Mouse (Mus musculus) left cerebral cortex, postnatal 14 days (tissue): Measurements from ENCODE around the gene Zdhhc22. TPM values are rescaled to one million over a fixed set of nuclear protein-coding genes. Genes with fewer than 3 reads are reported as not detected.
A peak's percentile ranks its signal among the peaks of the same experiment; 100 is the strongest.

Source experiments
- DNase-seq, 2 experiments: peaks; one replicate each; pipeline ENCODE4 v3.0.0; 2021 to 2022; ENCODE audit warnings: low spot score in 2 of 2, mixed read lengths in 1 of 2
- intact Hi-C: fragments of 180-260 bp; cut with DNase I; formaldehyde crosslinking; loops from one replicate; pipeline ENCODE4 v1.15.1; 2025
- long read RNA-seq, 2 experiments: library from polyadenylated mRNA; stranded (forward); transcript quantifications; one replicate each; pipeline ENCODE4 v2.0.0; 2021
- total RNA-seq, 2 experiments: library from RNA; stranded (reverse); gene quantifications; 2 replicates each; pipeline ENCODE4 v1.2.3; 2021

Zdhhc22 gene
- total RNA-seq, result 10 to 100 TPM; 46.0 to 56.9 TPM
- long read RNA-seq, experiment 1, transcript Zdhhc22-202 (3 exons, 3,462 nt), result major isoform, 7 of 22 reads
- long read RNA-seq, experiment 1, partial matches to known transcripts, result 1 of 22 reads
- long read RNA-seq, experiment 1, other reads (novel, unspliced or antisense), result 12 of 22 reads
- long read RNA-seq, experiment 2, transcript Zdhhc22-202 (3 exons, 3,462 nt), result major isoform, 7 of 14 reads
- long read RNA-seq, experiment 2, partial matches to known transcripts, result 1 of 14 reads
- long read RNA-seq, experiment 2, other reads (novel, unspliced or antisense), result 6 of 14 reads

DNA sequence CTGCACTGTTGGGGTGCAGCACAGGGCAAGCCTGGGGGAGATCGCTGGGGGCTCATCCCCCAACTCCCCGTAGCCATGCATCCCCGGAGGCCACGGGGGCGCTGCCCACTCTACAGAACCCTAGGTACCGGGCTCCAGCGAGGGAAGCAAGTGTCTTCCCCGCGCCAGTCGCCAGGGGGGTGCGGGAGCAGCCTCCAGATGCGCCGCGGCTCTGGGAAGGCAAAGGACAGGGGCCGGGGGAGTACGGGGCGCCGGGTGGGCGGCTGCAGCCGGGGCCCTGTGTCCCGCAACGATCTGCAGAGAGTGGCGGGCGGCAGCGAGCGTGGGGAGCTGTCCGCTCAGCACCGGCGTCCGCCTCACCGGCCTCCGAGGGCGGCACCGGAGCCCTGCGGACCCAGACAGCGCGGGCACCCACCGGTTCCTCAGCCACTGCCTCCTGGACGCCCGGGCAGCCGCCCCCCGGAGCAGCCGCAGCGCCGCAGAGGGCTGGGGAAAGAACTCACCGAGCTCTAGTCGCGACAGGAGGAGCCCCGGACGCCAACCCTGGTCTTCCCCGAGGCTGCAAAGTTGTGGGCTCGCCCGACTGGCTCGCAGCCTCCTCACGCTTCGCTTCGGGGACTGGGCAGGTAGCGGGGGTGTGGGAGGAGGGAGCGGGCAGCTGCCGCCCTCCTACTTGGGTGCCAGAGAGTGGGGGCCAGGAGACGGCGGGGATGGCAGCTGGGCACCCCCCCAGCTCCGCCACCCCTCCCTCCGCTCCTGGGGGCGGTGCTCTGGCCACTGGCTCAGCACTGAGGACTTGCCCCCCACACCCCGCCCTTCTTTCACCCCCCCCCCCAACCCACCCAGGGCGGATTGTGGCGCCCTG is at the start of gene Zdhhc22:
Zdhhc22 (minus strand) TSS at position 541 of the 865 bp plus-strand sequence.
- DNase-seq, result peak in 1 of 2 experiments; percentile 52
- intact Hi-C loops, result no loop called here

DNA sequence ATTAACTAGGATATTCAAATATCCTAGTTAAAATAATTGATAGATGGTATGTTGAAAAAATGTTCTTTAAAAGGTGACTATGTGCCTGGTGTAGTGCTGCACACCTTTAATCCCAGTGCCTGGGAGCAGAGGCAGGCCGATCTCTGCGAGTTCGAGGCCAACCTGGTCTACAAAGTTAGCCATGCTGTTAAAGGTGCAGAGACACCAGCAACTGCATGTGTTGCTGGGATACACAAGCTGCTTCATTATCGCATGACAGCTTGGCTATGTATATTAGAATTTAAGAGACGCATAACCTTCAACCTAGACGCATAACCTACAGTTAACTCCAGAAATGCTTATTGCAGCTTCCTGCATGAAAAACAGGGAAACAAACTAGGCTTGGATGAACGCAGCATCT is 46.4 kb upstream of the Zdhhc22 start:
- DNase-seq, result no peak
- intact Hi-C loops, result no loop called here

DNA sequence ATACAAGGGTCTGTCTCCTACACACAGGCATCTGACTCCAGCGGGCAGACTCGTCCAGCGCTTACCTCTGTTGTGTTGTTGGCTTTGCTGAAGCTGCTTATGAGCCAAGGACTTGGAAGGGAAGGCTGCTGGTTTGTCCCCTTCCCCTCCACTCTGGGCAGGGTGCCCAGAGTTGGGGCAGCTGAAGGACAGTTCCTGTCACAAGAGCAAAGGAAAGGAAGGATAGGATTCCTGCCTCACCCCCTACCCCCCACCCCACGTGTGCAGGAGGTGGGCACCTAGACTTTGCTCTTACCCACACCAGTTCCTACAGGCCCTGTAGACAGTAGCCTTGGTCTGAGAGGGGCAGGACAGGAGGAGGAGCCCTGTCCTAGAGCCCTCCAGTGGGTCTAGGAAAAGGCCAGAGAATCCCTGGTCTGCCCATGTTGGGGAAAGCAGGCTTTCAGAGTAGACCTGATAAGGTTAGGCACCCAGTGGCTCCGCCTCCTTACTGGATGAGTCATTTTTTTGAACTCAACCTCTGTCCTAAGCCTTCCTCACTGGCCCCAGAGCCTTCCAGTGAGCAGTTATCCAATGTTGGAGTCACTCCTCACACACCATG is 41.0 kb upstream of the Zdhhc22 start:
- no peak for DNase-seq
- intact Hi-C loops, result no loop called here

DNA sequence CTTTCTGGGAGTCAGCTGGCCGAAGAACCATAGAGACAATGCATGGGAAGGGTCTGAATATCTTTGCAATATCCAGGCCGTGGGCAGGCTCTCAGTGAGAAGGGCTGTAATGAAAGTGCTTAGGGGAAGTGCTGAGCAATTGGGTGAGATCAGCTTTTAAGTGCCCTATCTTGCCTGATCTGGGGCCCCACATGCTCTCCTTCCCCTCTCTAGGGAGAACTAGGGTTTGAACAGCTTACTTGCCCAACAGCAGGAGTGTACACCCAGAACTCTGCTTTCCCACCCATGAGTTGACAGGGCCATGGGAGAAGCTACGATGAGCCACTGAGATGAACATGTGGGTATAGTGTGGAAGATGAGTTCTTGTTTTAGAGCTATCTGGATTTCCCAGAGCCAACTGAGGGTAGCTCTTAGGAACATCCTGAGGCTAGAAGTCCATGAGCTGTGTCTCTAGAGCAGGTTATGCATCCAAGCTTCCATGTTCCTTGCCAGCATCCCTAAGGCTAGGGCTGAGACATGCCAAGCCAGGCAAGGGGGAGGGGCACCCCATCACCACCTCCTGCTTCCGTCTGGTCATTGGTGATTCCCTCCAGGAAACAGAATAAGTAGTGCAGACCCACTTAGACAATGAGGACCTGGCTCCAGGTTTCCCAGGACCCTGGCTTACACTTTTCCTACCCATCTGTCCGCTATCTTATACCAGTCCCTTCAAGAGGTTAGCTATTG is 39.2 kb upstream of the Zdhhc22 start:
- DNase-seq, result no peak
- intact Hi-C loops, result no loop called here

DNA sequence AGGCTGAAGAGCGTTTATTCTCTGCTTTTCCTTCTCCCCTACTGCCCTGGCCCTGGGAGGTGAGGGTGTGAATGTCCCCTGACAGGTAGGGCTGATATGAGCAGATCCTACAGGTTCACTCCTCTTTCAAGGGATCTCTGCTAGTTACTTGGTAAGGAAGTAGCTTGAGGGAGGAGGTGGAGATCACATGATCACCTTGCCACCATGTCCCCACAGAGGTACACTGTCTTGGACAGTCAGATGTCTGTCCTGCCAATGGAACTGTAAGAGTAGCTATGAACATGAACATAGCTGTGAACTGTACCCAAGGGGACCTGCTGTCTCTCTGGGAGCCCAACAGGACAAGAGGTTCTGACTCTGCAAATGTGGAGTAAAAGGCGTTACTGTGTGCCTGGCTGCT is 37.8 kb upstream of the Zdhhc22 start:
- intact Hi-C loops, result no loop called here
- DNase-seq, result no peak

DNA sequence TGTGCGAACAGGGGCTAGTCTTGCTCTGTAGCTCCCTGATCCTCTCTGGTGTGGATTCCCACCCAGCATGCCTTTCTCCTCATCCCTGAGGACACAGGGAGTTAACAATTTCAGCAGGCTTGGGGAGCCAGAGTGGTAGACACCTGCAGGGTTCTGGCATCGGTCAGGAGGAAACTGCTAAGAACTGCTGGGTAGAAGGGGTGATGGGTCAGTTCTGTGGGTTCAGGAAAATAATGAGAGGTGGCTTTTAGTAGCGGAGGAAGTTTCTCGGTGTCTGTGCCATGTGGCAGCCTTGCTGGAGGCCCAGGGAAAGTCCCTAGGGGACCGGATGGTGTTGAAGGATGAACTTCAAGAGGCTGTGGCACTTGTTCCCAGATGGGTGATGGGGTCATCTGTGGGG is 37.2 kb upstream of the Zdhhc22 start:
- DNase-seq, result no peak
- intact Hi-C loops, result loop anchor here (2.0 kb wide), 1 partner anchor 15 kb away; no protein-coding TSS in a partner anchor

DNA sequence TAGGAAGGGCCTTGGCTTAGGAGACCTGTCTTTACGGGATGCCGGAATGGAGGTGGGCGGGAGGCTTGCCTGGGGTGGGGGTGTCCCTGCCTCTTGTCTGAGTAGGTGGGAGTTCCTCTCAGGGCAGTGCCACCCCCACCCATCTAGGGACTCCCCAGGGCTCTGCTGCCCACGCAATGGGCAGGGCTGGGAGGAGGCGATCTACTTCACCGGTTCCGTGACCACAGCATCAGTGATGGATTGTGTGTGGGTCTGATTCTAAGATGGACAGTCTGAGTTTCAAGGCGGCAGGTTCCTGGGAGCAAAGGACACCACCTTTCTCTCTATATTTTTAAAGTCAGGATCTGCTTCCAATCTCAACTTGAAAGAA is 36.6 kb upstream of the Zdhhc22 start:
- intact Hi-C loops, result loop anchor here (2.0 kb wide), 1 partner anchor 16 kb away; no protein-coding TSS in a partner anchor

DNA sequence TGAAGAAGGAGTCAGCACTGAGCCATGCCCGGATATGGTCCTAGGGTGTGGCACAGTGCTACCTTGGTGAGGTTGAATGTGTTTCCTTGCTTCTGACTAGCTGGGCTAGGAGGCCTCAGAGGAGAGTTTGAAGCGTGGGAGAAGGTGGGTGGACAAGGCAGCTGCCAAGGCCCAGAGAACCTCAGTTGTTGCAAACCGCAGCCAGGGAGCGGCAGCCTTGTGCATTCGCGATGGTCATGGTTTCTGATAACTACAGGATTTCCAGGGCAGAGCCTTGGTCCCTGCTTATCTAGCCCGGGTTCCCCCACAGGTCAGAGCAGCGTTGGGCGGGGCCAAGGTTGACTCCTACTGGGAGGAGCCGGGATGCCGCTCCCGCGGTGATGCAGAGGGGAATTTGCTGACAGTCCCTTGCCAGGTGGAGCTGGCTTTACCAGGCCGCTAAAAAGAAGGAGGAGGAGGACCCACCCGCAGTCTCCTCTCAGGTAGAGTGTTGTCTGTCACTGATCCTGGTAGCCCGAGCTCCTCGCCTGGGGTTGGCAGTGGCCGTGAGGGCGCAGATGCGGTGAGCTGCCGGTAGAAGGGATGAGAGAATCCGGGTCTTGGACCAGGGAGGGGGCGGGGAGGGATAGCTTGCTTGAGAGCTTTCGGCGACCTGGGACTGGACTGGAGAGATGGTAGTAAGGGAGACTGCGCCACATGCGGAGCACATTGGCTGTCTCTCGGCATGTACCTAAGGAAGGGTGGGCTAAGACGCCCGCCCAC is 36.1 kb upstream of the Zdhhc22 start:
- intact Hi-C loops, result loop anchor here (2.0 kb wide), 1 partner anchor 17 kb away; no protein-coding TSS in a partner anchor
- DNase-seq, result peak; percentile 64

More for the DNA sequence above, 36.6 kb upstream of the Zdhhc22 start:
- no peak for DNase-seq

DNA sequence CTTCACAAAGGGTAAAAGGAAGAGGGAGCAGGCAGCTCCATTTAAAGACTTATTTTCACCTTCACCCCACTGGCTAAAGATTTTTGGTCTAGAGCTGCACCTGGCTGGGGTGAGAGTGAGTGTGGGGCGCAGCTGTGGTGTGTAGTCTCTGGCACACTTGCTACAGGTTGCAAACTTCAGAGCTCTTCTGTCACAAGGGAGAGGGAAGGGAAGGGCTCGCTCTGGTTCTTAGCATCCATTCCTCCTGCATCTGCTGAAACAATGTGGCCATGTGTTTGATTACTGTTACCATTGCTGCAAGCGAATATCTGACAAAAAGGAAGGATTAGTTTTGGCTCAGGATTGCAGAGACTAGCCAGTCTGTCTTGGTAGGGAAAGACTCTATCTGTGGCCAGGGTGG is 33.2 kb upstream of the Zdhhc22 start:
- intact Hi-C loops, result no loop called here

DNA sequence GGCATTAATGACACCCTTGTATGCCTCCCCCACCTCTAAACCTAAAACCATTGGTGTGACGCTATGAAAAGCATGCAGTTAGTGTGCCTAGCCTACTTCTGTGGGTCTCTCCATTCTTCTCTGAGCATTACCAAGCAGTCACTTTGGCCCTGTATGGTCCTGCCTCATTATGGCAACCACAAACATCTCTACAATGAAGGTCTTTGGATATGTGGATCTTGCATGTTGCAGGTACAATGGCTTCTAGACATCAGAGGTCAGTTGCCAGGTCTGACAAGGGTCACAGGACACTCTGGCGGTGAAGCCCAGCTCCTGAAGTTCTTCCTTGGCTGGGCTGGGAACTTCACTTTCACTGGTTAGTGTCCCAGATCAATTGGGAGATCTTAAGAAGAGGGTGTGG is 31.8 kb upstream of the Zdhhc22 start:
- intact Hi-C loops, result no loop called here
- no peak for DNase-seq

More for the DNA sequence above, 33.2 kb upstream of the Zdhhc22 start:
- no peak for DNase-seq

DNA sequence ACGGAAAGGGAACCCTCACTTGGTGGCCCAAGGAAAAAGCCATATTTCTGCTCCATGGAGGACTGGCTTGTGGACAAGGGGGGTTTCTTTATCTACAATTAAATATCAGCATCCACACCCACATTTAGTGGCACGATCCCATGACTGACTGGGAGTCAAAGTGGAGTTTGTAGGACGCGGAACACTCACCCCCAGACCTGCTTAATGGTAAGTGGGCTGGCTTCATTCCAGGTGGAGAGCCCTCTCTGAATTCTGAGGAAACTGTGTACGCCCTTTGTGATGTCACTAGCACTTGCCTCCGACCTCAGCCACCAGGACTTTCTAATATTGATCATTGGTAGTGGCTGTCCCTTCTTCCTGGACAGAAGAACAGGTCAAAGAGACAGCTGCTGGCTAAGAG is 30.8 kb upstream of the Zdhhc22 start, which contains the start of gene Tmem63c:
Tmem63c (plus strand) TSS at position 301 of the 400 bp plus-strand sequence.
- intact Hi-C loops, result no loop called here

DNA sequence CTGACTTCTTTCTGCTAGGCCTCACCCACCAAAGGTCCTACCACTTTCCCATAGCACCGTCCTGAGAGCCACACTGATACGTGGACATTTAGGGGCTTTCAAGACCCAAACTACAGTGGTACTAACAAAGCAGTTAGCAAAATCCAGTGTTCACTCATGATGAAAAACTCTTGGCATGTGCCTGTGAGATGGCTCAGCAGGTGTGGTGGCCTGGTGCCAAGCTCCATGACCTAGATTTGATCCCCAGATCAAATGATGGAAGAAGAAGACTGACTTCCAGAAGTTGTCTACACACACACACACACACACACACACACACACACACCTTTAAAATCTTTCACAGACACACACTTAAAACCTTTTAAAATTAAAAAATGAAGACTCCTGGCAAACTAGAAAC is 28.5 kb upstream of the Zdhhc22 start:
- intact Hi-C loops, result no loop called here
- no peak for DNase-seq

More for the DNA sequence above, 30.8 kb upstream of the Zdhhc22 start, which contains the start of gene Tmem63c:
- no peak for DNase-seq

DNA sequence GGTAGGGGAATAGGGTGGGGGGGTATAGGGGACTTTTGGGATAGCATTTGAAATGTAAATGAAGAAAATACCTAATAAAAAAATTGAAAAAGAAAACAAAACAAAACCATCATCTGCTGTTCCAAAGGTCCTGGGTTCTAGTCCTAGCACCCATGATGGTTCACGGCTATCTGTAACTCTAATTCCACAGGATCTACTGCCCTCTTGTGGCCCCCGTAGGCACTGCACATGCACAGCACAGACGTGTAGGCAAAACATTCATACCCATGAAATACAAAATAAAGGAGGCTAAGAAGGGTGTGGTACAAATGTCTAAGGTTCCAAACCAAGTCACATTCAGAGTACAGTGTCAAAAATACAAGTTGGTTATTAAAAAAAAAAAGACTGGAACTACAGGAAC is 26.8 kb upstream of the Zdhhc22 start:
- intact Hi-C loops, result no loop called here
- no peak for DNase-seq

DNA sequence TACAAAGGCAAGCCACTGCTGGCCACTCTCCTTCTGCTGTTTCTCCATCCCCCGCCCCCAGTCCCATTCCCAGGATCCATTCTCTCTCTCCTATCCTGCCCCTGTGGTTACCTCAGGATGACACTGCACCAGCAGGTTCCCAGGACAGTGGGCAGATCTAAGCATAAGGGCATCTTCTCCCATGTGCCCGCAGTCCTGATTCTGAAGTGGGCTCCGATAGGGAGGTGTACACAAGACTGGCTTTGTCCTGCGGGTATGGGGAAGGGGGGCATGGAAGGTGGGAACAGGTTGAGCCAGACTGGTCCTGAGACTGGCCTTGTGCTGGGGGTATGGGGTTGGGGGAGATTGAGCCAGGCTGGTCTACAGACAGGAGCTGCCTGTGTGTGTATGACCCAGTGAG is 14.4 kb upstream of the Zdhhc22 start:
- intact Hi-C loops, result no loop called here
- no peak for DNase-seq

DNA sequence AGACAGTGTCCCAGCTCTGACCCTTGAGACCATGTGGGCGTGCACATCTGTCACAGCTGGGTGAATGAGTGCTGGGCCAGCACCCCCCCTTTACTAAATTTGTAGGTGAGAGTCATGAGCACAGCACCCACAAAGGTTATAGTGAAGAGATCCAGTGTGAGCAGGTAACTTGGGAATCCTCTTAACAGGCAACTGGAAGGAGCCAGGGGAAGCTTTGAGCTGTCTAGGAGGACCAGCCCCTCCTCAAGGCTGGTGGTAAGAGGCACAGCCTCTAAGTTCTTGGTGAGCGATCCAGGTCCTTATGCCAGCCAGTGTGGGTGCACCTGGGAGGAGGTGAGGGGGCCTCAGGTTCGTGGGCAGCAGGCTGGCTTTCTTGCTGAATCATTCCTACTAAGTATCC is 13.4 kb upstream of the Zdhhc22 start:
- DNase-seq, result no peak
- intact Hi-C loops, result loop anchor here (2.0 kb wide), 1 partner anchor 49 kb away; no protein-coding TSS in a partner anchor

DNA sequence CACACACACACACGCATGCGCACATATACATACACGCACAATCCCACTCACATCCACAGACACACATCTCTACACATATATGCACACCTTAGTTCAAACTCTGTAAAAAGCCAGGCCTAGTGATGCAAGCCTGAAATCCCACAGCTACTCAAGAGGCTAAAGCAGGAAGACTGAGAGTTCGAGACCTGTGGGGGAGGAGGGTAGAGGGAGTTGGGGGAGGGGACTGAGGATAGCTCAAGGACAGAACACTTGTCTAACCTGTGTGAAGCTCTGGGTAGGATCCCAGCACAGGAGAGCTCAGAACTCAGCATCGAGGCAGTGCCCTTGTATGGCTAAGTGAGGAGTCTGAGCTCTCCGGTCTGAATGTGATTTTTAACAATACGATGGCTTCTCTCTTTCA is 12.6 kb upstream of the Zdhhc22 start:
- intact Hi-C loops, result loop anchor here (2.0 kb wide), 1 partner anchor 50 kb away; no protein-coding TSS in a partner anchor
- DNase-seq, result no peak

DNA sequence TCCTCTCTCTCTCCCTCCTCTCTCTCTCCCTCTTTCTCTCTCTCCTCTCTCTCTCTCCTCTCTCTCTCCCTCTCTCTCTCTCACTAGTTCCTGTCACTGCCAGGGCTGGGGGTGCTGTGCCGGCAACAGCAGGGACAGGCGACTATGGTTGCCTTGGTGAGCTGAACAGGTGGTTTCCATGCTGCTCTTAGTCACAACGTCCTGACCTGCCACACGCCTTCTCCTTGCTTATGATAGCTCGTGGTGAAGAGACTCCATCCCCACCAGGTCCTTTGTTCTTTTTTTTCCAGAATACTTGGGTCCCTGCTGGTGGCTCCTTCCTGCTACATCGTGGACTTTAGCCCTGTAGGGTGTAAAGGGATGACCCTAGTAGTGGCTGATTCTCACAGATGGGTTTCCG is 12.0 kb upstream of the Zdhhc22 start:
- no peak for DNase-seq
- intact Hi-C loops, result loop anchor here (2.0 kb wide), 1 partner anchor 51 kb away; no protein-coding TSS in a partner anchor

DNA sequence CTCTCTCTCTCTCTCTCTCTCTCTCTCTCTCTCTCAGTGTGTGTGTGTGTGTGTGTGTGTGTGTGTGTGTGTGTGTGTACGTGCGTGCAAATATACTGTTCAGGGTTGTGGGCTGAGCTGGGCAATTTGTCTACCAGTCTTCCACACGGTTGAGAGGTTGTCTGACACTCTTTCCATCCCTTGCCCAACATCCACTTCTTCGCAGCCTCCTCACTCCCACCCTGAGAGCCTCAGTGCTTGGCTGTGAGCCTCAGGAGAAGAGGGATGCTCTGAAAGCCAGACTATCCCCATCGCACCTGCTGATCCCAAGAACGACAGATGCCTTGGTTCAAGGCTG is 10.6 kb upstream of the Zdhhc22 start:
- DNase-seq, result no peak
- intact Hi-C loops, result no loop called here
